Mouse (Mus musculus): ENCODE measurements around the gene A030003K21Rik. TPM values are rescaled to one million over a fixed set of nuclear protein-coding genes. Genes with fewer than 3 reads are reported as not detected.

A030003K21Rik gene
- total and polyA plus RNA-seq, 3 experiments: not detected

- dilution Hi-C loops (cut with MboI; ENCODE audit: extremely low pct_ligation_motif_present, extremely low pct_unique_long_range_greater_than_20kb, low sequenced_read_pairs): no loop called here
- in situ Hi-C loops (cut with MboI; ENCODE audit: low pct_ligation_motif_present, low pct_unique_long_range_greater_than_20kb, low sequenced_read_pairs): no loop called here
- no peak overlapping the region for H3K4me2 ChIP-seq (ENCODE audit: insufficient read depth, low read depth, poor library complexity, severe bottlenecking)
- TF ChIP-seq PAX5 (IDR thresholded peaks at IDR 0.05; ENCODE audit: low read length) (no peak), SMC3 (IDR thresholded peaks at IDR 0.05; ENCODE audit: low read depth, low read length) (no peak), POLR2AphosphoS2 (IDR thresholded peaks at IDR 0.05; ENCODE audit: low read depth, low read length) (no peak), USF1 (IDR thresholded peaks at IDR 0.05; ENCODE audit: low read depth, low read length) (no peak), ZKSCAN1 (IDR thresholded peaks at IDR 0.05; ENCODE audit: borderline replicate concordance, low read depth, low read length) (no peak)
- H3K79me2 ChIP-seq (replicated peaks; ENCODE audit: control insufficient read depth, extremely low read depth, insufficient read depth, poor library complexity, severe bottlenecking): no peaks in the 10 kb centered on the region
- no peaks in the 10 kb centered on the region for H3K27me3 ChIP-seq (replicated peaks)
- H3K9me3 ChIP-seq (replicated peaks; ENCODE audit: low read length): no peaks in the 10 kb centered on the region
- no peak for DNase-seq (ENCODE audit: extremely low read depth)
- H3K27ac ChIP-seq (ENCODE audit: insufficient read depth, low read depth): no peak overlapping the region
- H3K9ac ChIP-seq (ENCODE audit: insufficient read depth, low read depth): no peak overlapping the region
- H3K4me3 ChIP-seq (replicated peaks in 1 of 3; ENCODE audit: low read depth in 2 of 3, low read length in 2 of 3, poor library complexity in 1 of 3): no peak overlapping the region
- H3K36me3 ChIP-seq (replicated peaks in 1 of 2; ENCODE audit: control insufficient read depth in 1 of 2, insufficient read depth in 1 of 2, low read length in 1 of 2): no peaks in the 10 kb centered on the region
- peaks cover 3 to 7% of the 10 kb centered on the region in 2 experiments; a peak in 2 of 4 replicates for H3K4me1 ChIP-seq (ENCODE audit: control insufficient read depth in 1 of 2, insufficient read depth in 2 of 2)
Observed at GRCm38 (mm10) chr1:82977840-82978239, 34.7 kb upstream of the A030003K21Rik start.

- Histone ChIP-seq H3K27ac (ENCODE audit: insufficient read depth, low read depth) (no peak overlapping the region), H3K4me2 (ENCODE audit: insufficient read depth, low read depth, poor library complexity, severe bottlenecking) (no peak overlapping the region), H3K27me3 (replicated peaks) (no peaks in the 10 kb centered on the region), H3K79me2 (replicated peaks; ENCODE audit: control insufficient read depth, extremely low read depth, insufficient read depth, poor library complexity, severe bottlenecking) (no peaks in the 10 kb centered on the region), H3K4me1 (ENCODE audit: control insufficient read depth in 1 of 2, insufficient read depth in 2 of 2) (peaks cover 3 to 7% of the 10 kb centered on the region in 2 experiments; a peak in 2 of 4 replicates), H3K4me3 (replicated peaks in 1 of 3; ENCODE audit: low read depth in 2 of 3, low read length in 2 of 3, poor library complexity in 1 of 3) (no peak overlapping the region), H3K9me3 (replicated peaks; ENCODE audit: low read length) (no peaks in the 10 kb centered on the region), H3K9ac (ENCODE audit: insufficient read depth, low read depth) (no peak overlapping the region), H3K36me3 (replicated peaks in 1 of 2; ENCODE audit: control insufficient read depth in 1 of 2, insufficient read depth in 1 of 2, low read length in 1 of 2) (no peaks in the 10 kb centered on the region)
- TF ChIP-seq ZMIZ1 (IDR thresholded peaks at IDR 0.05; ENCODE audit: low read depth, low read length): no peak
- no peak for TF ChIP-seq POLR2A (IDR thresholded peaks at IDR 0.05; ENCODE audit: low read depth, low read length)
- no peak for TF ChIP-seq SMC3 (IDR thresholded peaks at IDR 0.05; ENCODE audit: low read depth, low read length)
- no peak for TF ChIP-seq RCOR1 (conservative IDR thresholded peaks at IDR 0.05; ENCODE audit: low read depth, low read length)
- no peak for TF ChIP-seq PAX5 (IDR thresholded peaks at IDR 0.05; ENCODE audit: low read length)
- TF ChIP-seq NELFE (IDR thresholded peaks at IDR 0.05; ENCODE audit: low read depth, low read length): no peak
- TF ChIP-seq TCF12 (IDR thresholded peaks at IDR 0.05; ENCODE audit: low read depth, low read length): no peak
- no peak for TF ChIP-seq E2F4 (IDR thresholded peaks at IDR 0.05; ENCODE audit: insufficient replicate concordance, low read depth, low read length)
- TF ChIP-seq CHD1 (IDR thresholded peaks at IDR 0.05; ENCODE audit: low read depth, low read length): no peak
- TF ChIP-seq JUND (conservative IDR thresholded peaks at IDR 0.05; ENCODE audit: low read depth, low read length): no peak
- no peak for TF ChIP-seq IRF4 (IDR thresholded peaks at IDR 0.05; ENCODE audit: low read depth, low read length)
- TF ChIP-seq SIN3A (IDR thresholded peaks at IDR 0.05; ENCODE audit: low read length): no peak
- TF ChIP-seq NRF1 (IDR thresholded peaks at IDR 0.05; ENCODE audit: low read depth, low read length): no peak
- TF ChIP-seq KAT2A (IDR thresholded peaks at IDR 0.05; ENCODE audit: insufficient replicate concordance, low read length): no peak
- TF ChIP-seq ELF1 (IDR thresholded peaks at IDR 0.05; ENCODE audit: low read depth, low read length): no peak
- TF ChIP-seq ETS1 (conservative IDR thresholded peaks at IDR 0.05; ENCODE audit: low read depth, low read length): no peak
- TF ChIP-seq GABPA (IDR thresholded peaks at IDR 0.05; ENCODE audit: insufficient replicate concordance, low read depth, low read length): no peak
- TF ChIP-seq BHLHE40 (IDR thresholded peaks at IDR 0.05; ENCODE audit: low read depth, low read length): no peak
- DNase-seq (ENCODE audit: extremely low read depth): no peak
- dilution Hi-C loops (cut with MboI; ENCODE audit: extremely low pct_ligation_motif_present, extremely low pct_unique_long_range_greater_than_20kb, low sequenced_read_pairs): no loop called here
- in situ Hi-C loops (cut with MboI; ENCODE audit: low pct_ligation_motif_present, low pct_unique_long_range_greater_than_20kb, low sequenced_read_pairs): no loop called here
Observed at GRCm38 (mm10) chr1:82975750-82976149, 32.6 kb upstream of the A030003K21Rik start.
